Mouse (Mus musculus): ENCODE results near the gene Zbtb4. TPM values are rescaled to one million over a fixed set of nuclear protein-coding genes. Genes with fewer than 3 reads are reported as not detected.

Zbtb4 gene
- polyA plus RNA-seq, 1 experiment from 2014 or later: 2.7 TPM

- H3K4me1 ChIP-seq (replicated peaks; ENCODE audit: insufficient read depth, low read length): peaks cover 10% of the 10 kb centered on the region; the same call in 1 of the 2 replicates
- no peak for ATAC-seq (replicated peaks; ENCODE audit: low FRiP score, low read depth)
- H3K27ac ChIP-seq: no peak overlapping the region
- no peaks in the 10 kb centered on the region for H3K9me3 ChIP-seq (replicated peaks; ENCODE audit: low read length)
- no peak overlapping the region for H3K9ac ChIP-seq (ENCODE audit: low read depth, low read length)
- 47% methylated on average over 3 of the region's 3 CpGs for WGBS
- no peaks in the 10 kb centered on the region for H3K27me3 ChIP-seq (ENCODE audit: insufficient read depth, low read length)
- H3K4me2 ChIP-seq (ENCODE audit: low read length): peak overlapping the region; percentile 10; the same call in 1 of the 2 replicates
- H3K4me3 ChIP-seq (replicated peaks; ENCODE audit: low read depth, low read length): no peak overlapping the region
- TF ChIP-seq CTCF (IDR thresholded peaks at IDR 0.05; ENCODE audit: low read depth): peak; percentile 81
- H3K36me3 ChIP-seq (ENCODE audit: insufficient read depth, low read length): no peaks in the 10 kb centered on the region
- peak; percentile 90 for DNase-seq (ENCODE audit: low spot score)
These were observed 11.0 kb upstream of the Zbtb4 start for GRCm38 (mm10) chr11:69754701-69755100.

GRCm38 (mm10) chr11:69757303-69758089 lies 8.2 kb upstream of the Zbtb4 start:
- H3K4me1 ChIP-seq (replicated peaks; ENCODE audit: insufficient read depth, low read length): peaks cover 18% of the 10 kb centered on the region; the same call in 1 of the 2 replicates
- peak overlapping the region; percentile 69 for H3K4me2 ChIP-seq (ENCODE audit: low read length)
- peak overlapping the region; percentile 93 for H3K27ac ChIP-seq
- 26% methylated on average over 9 of the region's 9 CpGs for WGBS
- no peak for DNase-seq (ENCODE audit: low spot score)
- no peak for ATAC-seq (replicated peaks; ENCODE audit: low FRiP score, low read depth)
- H3K36me3 ChIP-seq (ENCODE audit: insufficient read depth, low read length): no peaks in the 10 kb centered on the region
- peak overlapping the region; percentile 79 for H3K9ac ChIP-seq (ENCODE audit: low read depth, low read length)
- no peaks in the 10 kb centered on the region for H3K9me3 ChIP-seq (replicated peaks; ENCODE audit: low read length)
- H3K27me3 ChIP-seq (ENCODE audit: insufficient read depth, low read length): no peaks in the 10 kb centered on the region
- no peak for TF ChIP-seq CTCF (IDR thresholded peaks at IDR 0.05; ENCODE audit: low read depth)
- peak overlapping the region; percentile 55 for H3K4me3 ChIP-seq (replicated peaks; ENCODE audit: low read depth, low read length)

DNA sequence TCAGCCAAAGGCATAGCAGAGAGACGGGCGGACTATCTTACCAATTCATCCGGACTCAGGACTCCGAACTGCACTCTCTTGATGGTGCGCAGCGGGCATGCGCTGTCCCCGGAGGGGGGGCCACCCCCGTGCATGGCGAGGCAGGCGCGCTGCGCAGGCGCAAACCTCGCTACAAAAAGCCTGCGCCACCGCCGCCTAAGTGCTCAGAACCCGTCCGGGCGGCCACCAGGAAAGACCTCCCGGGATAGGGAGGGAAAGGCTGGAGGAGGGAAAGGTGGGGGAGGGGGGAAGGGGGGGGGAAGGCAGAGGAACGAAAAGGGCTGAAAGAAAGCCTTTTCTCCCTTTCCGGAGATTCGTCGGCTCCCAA lies 7.6 kb upstream of the Zbtb4 start:
- no peaks in the 10 kb centered on the region for H3K36me3 ChIP-seq (ENCODE audit: insufficient read depth, low read length)
- peak overlapping the region; percentile 79 for H3K9ac ChIP-seq (ENCODE audit: low read depth, low read length)
- ATAC-seq (replicated peaks; ENCODE audit: low FRiP score, low read depth): peak; percentile 84
- H3K4me3 ChIP-seq (replicated peaks; ENCODE audit: low read depth, low read length): peak overlapping the region; percentile 55
- peaks cover 18% of the 10 kb centered on the region; the same call in 1 of the 2 replicates for H3K4me1 ChIP-seq (replicated peaks; ENCODE audit: insufficient read depth, low read length)
- WGBS: under 1% methylated on average over 26 of the region's 26 CpGs
- no peaks in the 10 kb centered on the region for H3K9me3 ChIP-seq (replicated peaks; ENCODE audit: low read length)
- H3K27me3 ChIP-seq (ENCODE audit: insufficient read depth, low read length): no peaks in the 10 kb centered on the region
- DNase-seq (ENCODE audit: low spot score): peak; percentile 95
- TF ChIP-seq CTCF (IDR thresholded peaks at IDR 0.05; ENCODE audit: low read depth): no peak
- H3K27ac ChIP-seq: peak overlapping the region; percentile 93
- H3K4me2 ChIP-seq (ENCODE audit: low read length): peak overlapping the region; percentile 69

- Histone ChIP-seq H3K4me2 (ENCODE audit: low read length) (peak within 1 kb of the TSS; percentile 69), H3K9ac (ENCODE audit: low read depth, low read length) (peak within 1 kb of the TSS; percentile 79), H3K36me3 (ENCODE audit: insufficient read depth, low read length) (no peaks in the 10 kb centered on the region), H3K27ac (peak within 1 kb of the TSS; percentile 93), H3K4me3 (replicated peaks; ENCODE audit: low read depth, low read length) (peak within 1 kb of the TSS; percentile 55), H3K27me3 (ENCODE audit: insufficient read depth, low read length) (no peaks in the 10 kb centered on the region), H3K4me1 (replicated peaks; ENCODE audit: insufficient read depth, low read length) (peaks cover 18% of the 10 kb centered on the region; the same call in 1 of the 2 replicates), H3K9me3 (replicated peaks; ENCODE audit: low read length) (no peaks in the 10 kb centered on the region)
- WGBS: under 1% methylated on average over 34 of the region's 36 CpGs
- TF ChIP-seq CTCF (IDR thresholded peaks at IDR 0.05; ENCODE audit: low read depth): 0 out of 2 replicates have a peak, but pooled peaks have one; percentile 6
- peak; percentile 98 for DNase-seq (ENCODE audit: low spot score)
- ATAC-seq (replicated peaks; ENCODE audit: low FRiP score, low read depth): peak; percentile 95
These were observed 7.2 kb upstream of the Zbtb4 start, which contains the start of gene Polr2a for GRCm38 (mm10) chr11:69758478-69758970. TSS of gene Polr2a (minus strand) at chr11:69758637.

DNA sequence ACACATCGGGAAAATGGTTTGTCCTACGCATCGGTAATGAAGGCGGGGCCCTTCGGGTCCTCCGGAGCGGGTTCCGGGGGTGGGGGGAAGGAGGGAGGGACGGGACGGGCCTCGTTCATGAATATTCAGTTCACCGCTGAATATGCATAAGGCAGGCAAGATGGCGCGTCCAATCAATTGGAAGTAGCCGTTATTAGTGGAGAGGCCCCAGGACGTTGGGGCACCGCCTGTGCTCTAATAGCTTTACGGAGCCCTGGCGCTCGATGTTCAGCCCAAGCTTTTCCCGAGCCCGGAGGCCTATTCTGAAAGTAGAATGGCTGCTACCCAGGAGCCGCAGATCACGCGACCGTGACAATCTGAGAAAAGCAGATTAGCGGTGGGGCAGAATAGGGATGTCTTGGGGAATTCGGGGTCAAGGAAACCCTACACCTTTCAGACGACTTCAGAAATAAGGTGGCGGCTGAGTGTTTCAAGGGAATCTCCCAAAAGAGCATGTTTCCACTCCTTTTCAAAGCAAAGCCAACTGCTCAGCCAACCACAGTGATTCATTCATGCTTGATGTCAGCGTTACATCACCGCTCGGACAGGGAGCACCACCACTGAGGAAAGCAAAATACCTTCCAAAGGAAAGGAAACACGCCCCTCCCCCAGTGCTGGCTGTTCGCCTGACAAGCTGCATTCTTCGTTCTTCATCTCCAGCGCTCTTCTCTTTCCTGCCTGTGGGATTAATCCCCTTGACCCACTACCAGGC lies 6.6 kb upstream of the Zbtb4 start:
- DNase-seq (ENCODE audit: low spot score): peak; percentile 96
- H3K4me2 ChIP-seq (ENCODE audit: low read length): peak overlapping the region; percentile 69
- H3K4me1 ChIP-seq (replicated peaks; ENCODE audit: insufficient read depth, low read length): peaks cover 18% of the 10 kb centered on the region; the same call in 1 of the 2 replicates
- peak; percentile 86 for ATAC-seq (replicated peaks; ENCODE audit: low FRiP score, low read depth)
- H3K36me3 ChIP-seq (ENCODE audit: insufficient read depth, low read length): no peaks in the 10 kb centered on the region
- whole genome bisulfite sequencing: 0% methylated on average over 37 of the region's 37 CpGs
- TF ChIP-seq CTCF (IDR thresholded peaks at IDR 0.05; ENCODE audit: low read depth): no peak
- H3K27ac ChIP-seq: peak overlapping the region; percentile 93
- peak overlapping the region; percentile 79 for H3K9ac ChIP-seq (ENCODE audit: low read depth, low read length)
- no peaks in the 10 kb centered on the region for H3K27me3 ChIP-seq (ENCODE audit: insufficient read depth, low read length)
- no peaks in the 10 kb centered on the region for H3K9me3 ChIP-seq (replicated peaks; ENCODE audit: low read length)
- H3K4me3 ChIP-seq (replicated peaks; ENCODE audit: low read depth, low read length): peak overlapping the region; percentile 55
